In genomic region chr3:36263265-36263664, GRCm38 (mm10) we compare ENCODE assay signal across 26 mouse cellular contexts. TPM values are rescaled to one million over a fixed set of nuclear protein-coding genes. Genes with fewer than 3 reads are reported as not detected.
DNase-seq lines count a peak whose midpoint lies in the region; ATAC-seq and TF ChIP-seq lines count a peak whose summit lies in the region.
"Had no signal": no experiment of that assay in that cellular context is flagged by ENCODE, and none has a peak within 500 bp of the region (broad histone marks: within the 10 kb centered on the region; RNA-seq: fewer than 3 reads in every experiment).

No protein-coding gene starts in this region.

- H3K27me3 ChIP-seq in forebrain, embryonic 15.5 days = no peaks in the 10 kb centered on the region
- no peaks in the 10 kb centered on the region for H3K27me3 ChIP-seq in forebrain, embryonic 12.5 days
- H3K27me3 ChIP-seq in neural tube, embryonic 14.5 days (ENCODE audit: control insufficient read depth, insufficient read depth, low read length) = no peaks in the 10 kb centered on the region
- no peaks in the 10 kb centered on the region for H3K27me3 ChIP-seq in neural tube, embryonic 15.5 days (replicated peaks)
- no peaks in the 10 kb centered on the region for H3K27me3 ChIP-seq in forebrain, embryonic 16.5 days (replicated peaks; ENCODE audit: control insufficient read depth, insufficient read depth, low read length)
- no peaks in the 10 kb centered on the region for H3K27me3 ChIP-seq in midbrain, postnatal 0 days (ENCODE audit: insufficient read depth, low read length)
- H3K27me3 ChIP-seq: embryonic facial prominence, embryonic 12.5 days; hindbrain, embryonic 15.5 days; neural tube, embryonic 12.5 days had no signal

- peak overlapping the region; percentile 47; the same call in 1 of the 2 replicates for H3K27ac ChIP-seq in forebrain, embryonic 15.5 days (replicated peaks)
- H3K27ac ChIP-seq in forebrain, embryonic 12.5 days = no peak overlapping the region
- no peak overlapping the region for H3K27ac ChIP-seq in neural tube, embryonic 14.5 days (ENCODE audit: low read depth, low read length)
- H3K27ac ChIP-seq in neural tube, embryonic 15.5 days (replicated peaks) = no peak overlapping the region
- no peak overlapping the region for H3K27ac ChIP-seq in forebrain, embryonic 16.5 days (ENCODE audit: low read length)
- no peak overlapping the region for H3K27ac ChIP-seq in midbrain, postnatal 0 days (ENCODE audit: low read depth, low read length)
- H3K27ac ChIP-seq: embryonic facial prominence, embryonic 12.5 days; hindbrain, embryonic 15.5 days; layer of hippocampus, adult 2 months; neural tube, embryonic 12.5 days had no signal

- TF ChIP-seq CTCF in midbrain, postnatal 0 days (IDR thresholded peaks at IDR 0.05) = no peak

- no peaks in the 10 kb centered on the region for H3K9me3 ChIP-seq in forebrain, embryonic 15.5 days
- H3K9me3 ChIP-seq in forebrain, embryonic 12.5 days = no peaks in the 10 kb centered on the region
- no peaks in the 10 kb centered on the region for H3K9me3 ChIP-seq in neural tube, embryonic 14.5 days (ENCODE audit: control insufficient read depth, low read length)
- no peaks in the 10 kb centered on the region for H3K9me3 ChIP-seq in neural tube, embryonic 15.5 days (replicated peaks)
- no peaks in the 10 kb centered on the region for H3K9me3 ChIP-seq in forebrain, embryonic 16.5 days (ENCODE audit: control insufficient read depth, low read length)
- 0 out of 2 replicates have a peak, but pooled peaks cover 2% of the 10 kb centered on the region for H3K9me3 ChIP-seq in midbrain, postnatal 0 days (ENCODE audit: low read length)
- H3K9me3 ChIP-seq: embryonic facial prominence, embryonic 12.5 days; hindbrain, embryonic 15.5 days; neural tube, embryonic 12.5 days had no signal

- 0 out of 2 replicates have a peak overlapping the region, but pooled peaks have one; percentile 14 for H3K4me2 ChIP-seq in forebrain, embryonic 15.5 days (replicated peaks)
- no peak overlapping the region for H3K4me2 ChIP-seq in forebrain, embryonic 12.5 days
- no peak overlapping the region for H3K4me2 ChIP-seq in neural tube, embryonic 14.5 days (ENCODE audit: low read depth, low read length)
- H3K4me2 ChIP-seq in neural tube, embryonic 15.5 days = no peak overlapping the region
- no peak overlapping the region for H3K4me2 ChIP-seq in forebrain, embryonic 16.5 days (ENCODE audit: low read length)
- H3K4me2 ChIP-seq in midbrain, postnatal 0 days (ENCODE audit: low read depth, low read length, poor library complexity, severe bottlenecking) = no peak overlapping the region
- H3K4me2 ChIP-seq: embryonic facial prominence, embryonic 12.5 days; heart, embryonic 11.5 days; hindbrain, embryonic 15.5 days; neural tube, embryonic 12.5 days had no signal

- WGBS in forebrain, embryonic 15.5 days = 20% methylated on average over 4 of the region's 4 CpGs
- WGBS in forebrain, embryonic 12.5 days = 42% methylated on average over 4 of the region's 4 CpGs
- WGBS in neural tube, embryonic 14.5 days = 47% methylated on average over 4 of the region's 4 CpGs
- 43% methylated on average over 4 of the region's 4 CpGs for WGBS in neural tube, embryonic 15.5 days
- WGBS in forebrain, embryonic 16.5 days = 11% methylated on average over 4 of the region's 4 CpGs
- 42% methylated on average over 4 of the region's 4 CpGs for WGBS in midbrain, postnatal 0 days

- H3K9ac ChIP-seq in forebrain, embryonic 15.5 days (replicated peaks) = no peak overlapping the region
- H3K9ac ChIP-seq in forebrain, embryonic 12.5 days = no peak overlapping the region
- H3K9ac ChIP-seq in neural tube, embryonic 14.5 days (replicated peaks; ENCODE audit: low read depth, low read length) = no peak overlapping the region
- no peak overlapping the region for H3K9ac ChIP-seq in neural tube, embryonic 15.5 days (replicated peaks)
- no peak overlapping the region for H3K9ac ChIP-seq in forebrain, embryonic 16.5 days (replicated peaks; ENCODE audit: low read depth, low read length)
- H3K9ac ChIP-seq in midbrain, postnatal 0 days (replicated peaks; ENCODE audit: low read length, poor library complexity, severe bottlenecking) = no peak overlapping the region
- H3K9ac ChIP-seq: embryonic facial prominence, embryonic 12.5 days; hindbrain, embryonic 15.5 days; neural tube, embryonic 12.5 days had no signal

- DNase-seq in midbrain, postnatal 0 days (ENCODE audit: low spot score) = peak; percentile 51
- DNase-seq in spleen, postnatal 10 days (ENCODE audit: low spot score in 2 of 2) = no peak
- DNase-seq: adrenal gland, postnatal 14 days; cerebellum, adult 8-10 months; gastrocnemius, postnatal 10 days; heart, adult 11 months; kidney, postnatal 25 days had no signal

- no peak overlapping the region for H3K4me3 ChIP-seq in forebrain, embryonic 15.5 days
- no peak overlapping the region for H3K4me3 ChIP-seq in forebrain, embryonic 12.5 days (replicated peaks)
- H3K4me3 ChIP-seq in neural tube, embryonic 14.5 days (ENCODE audit: low read depth, low read length) = no peak overlapping the region
- H3K4me3 ChIP-seq in neural tube, embryonic 15.5 days (replicated peaks) = no peak overlapping the region
- H3K4me3 ChIP-seq in forebrain, embryonic 16.5 days (replicated peaks; ENCODE audit: low read length) = no peak overlapping the region
- H3K4me3 ChIP-seq in midbrain, postnatal 0 days (ENCODE audit: low read depth, low read length) = no peak overlapping the region
- H3K4me3 ChIP-seq: embryonic facial prominence, embryonic 12.5 days; erythroblast, embryonic 14.5 days; hindbrain, embryonic 15.5 days; layer of hippocampus, adult 2 months; neural tube, embryonic 12.5 days had no signal

- no peaks in the 10 kb centered on the region for H3K36me3 ChIP-seq in forebrain, embryonic 15.5 days
- no peaks in the 10 kb centered on the region for H3K36me3 ChIP-seq in forebrain, embryonic 12.5 days (replicated peaks)
- H3K36me3 ChIP-seq in neural tube, embryonic 14.5 days (ENCODE audit: control insufficient read depth, insufficient read depth, low read length) = no peaks in the 10 kb centered on the region
- H3K36me3 ChIP-seq in neural tube, embryonic 15.5 days = no peaks in the 10 kb centered on the region
- H3K36me3 ChIP-seq in forebrain, embryonic 16.5 days (ENCODE audit: control insufficient read depth, insufficient read depth) = no peaks in the 10 kb centered on the region
- H3K36me3 ChIP-seq in midbrain, postnatal 0 days (ENCODE audit: insufficient read depth, low read length) = no peaks in the 10 kb centered on the region
- H3K36me3 ChIP-seq: embryonic facial prominence, embryonic 12.5 days; hindbrain, embryonic 15.5 days; neural tube, embryonic 12.5 days had no signal

- ATAC-seq in forebrain, embryonic 15.5 days (replicated peaks) = peak; percentile 85
- no peak for ATAC-seq in forebrain, embryonic 12.5 days (ENCODE audit: low FRiP score)
- ATAC-seq in neural tube, embryonic 14.5 days (ENCODE audit: low read depth) = peak; percentile 66; the same call in 1 of the 2 replicates
- ATAC-seq in neural tube, embryonic 15.5 days (ENCODE audit: low FRiP score) = no peak
- ATAC-seq in forebrain, embryonic 16.5 days = peak; percentile 89
- ATAC-seq in midbrain, postnatal 0 days (ENCODE audit: low FRiP score) = no peak
- ATAC-seq: intestine, embryonic 16.5 days had no signal

- peaks cover 9% of the 10 kb centered on the region for H3K4me1 ChIP-seq in forebrain, embryonic 15.5 days
- H3K4me1 ChIP-seq in forebrain, embryonic 12.5 days = peaks cover 9% of the 10 kb centered on the region; the same call in 1 of the 2 replicates
- H3K4me1 ChIP-seq in neural tube, embryonic 14.5 days (ENCODE audit: control insufficient read depth, insufficient read depth, low read length) = no peaks in the 10 kb centered on the region
- H3K4me1 ChIP-seq in neural tube, embryonic 15.5 days = no peaks in the 10 kb centered on the region
- peaks cover 12% of the 10 kb centered on the region for H3K4me1 ChIP-seq in forebrain, embryonic 16.5 days (replicated peaks; ENCODE audit: control insufficient read depth, insufficient read depth, low read length)
- H3K4me1 ChIP-seq in midbrain, postnatal 0 days (ENCODE audit: insufficient read depth, low read length) = 0 out of 2 replicates have a peak, but pooled peaks cover 2% of the 10 kb centered on the region
- H3K4me1 ChIP-seq: embryonic facial prominence, embryonic 12.5 days; neural tube, embryonic 12.5 days had no signal

RNA-seq across cellular contexts. Expression of gene Qrfpr, which starts 41.2 kb away (rescaled TPM):
- 2.1 and 3.0 TPM in 2 replicates for polyA plus RNA-seq in forebrain, embryonic 15.5 days (2015; fragmentation: Nextera tagmentation; extraction: Ambion mirVana)
- 1.5 and 2.0 TPM in 2 replicates for polyA plus RNA-seq in forebrain, embryonic 12.5 days (2016; fragmentation: Nextera tagmentation; extraction: Ambion mirVana)
- polyA plus RNA-seq in neural tube, embryonic 14.5 days (2014; fragmentation: Nextera tagmentation; extraction: Ambion mirVana) = 1.3 and 2.5 TPM in 2 replicates
- polyA plus RNA-seq in neural tube, embryonic 15.5 days (2015; fragmentation: Nextera tagmentation; extraction: Ambion mirVana) = 2.2 and 2.9 TPM in 2 replicates
- 1.7 and 2.2 TPM in 2 replicates for polyA plus RNA-seq in forebrain, embryonic 16.5 days (2015; fragmentation: Nextera tagmentation; extraction: Ambion mirVana)
- 0.24 and 0.33 TPM in 2 replicates for total RNA-seq in midbrain, postnatal 0 days (2014; rRNA removed)
- polyA plus RNA-seq in midbrain, postnatal 0 days (2015; fragmentation: Nextera tagmentation; extraction: Ambion mirVana) = 1.8 TPM in 2 replicates
- total RNA-seq: adrenal gland, postnatal 14 days; gastrocnemius, postnatal 10 days; liver, adult 2 months; megakaryocyte-erythroid progenitor cell, adult 5-6 weeks had no signal
- polyA plus RNA-seq: C2C12; erythroblast, embryonic 14.5 days; intestine, embryonic 16.5 days; kidney, embryonic 14.5 days; limb, embryonic 11.5 days; liver, adult 2 months; liver, embryonic 16.5 days; neural tube, embryonic 12.5 days; small intestine, adult 2 months had no signal

Comparison
In these comparisons a context has a peak if more than half of its experiments do, and no peak if none do; other contexts are left out.
1. ATAC-seq: peak in forebrain, embryonic 15.5 days (single experiment), neural tube, embryonic 14.5 days (single experiment) and forebrain, embryonic 16.5 days (single experiment); none in forebrain, embryonic 12.5 days (single experiment), neural tube, embryonic 15.5 days (single experiment) and midbrain, postnatal 0 days (single experiment).